Mouse (Mus musculus) hindbrain, embryonic 11.5 days (tissue): ENCODE data around the gene Slc43a1. TPM values are rescaled to one million over a fixed set of nuclear protein-coding genes. Genes with fewer than 3 reads are reported as not detected.

Source experiments
- ATAC-seq: fragments of 200-750 bp; cut with Nextera tagmentation; 2 replicates; pipeline ENCODE4 v1.8.0; 2017; ENCODE audit warnings: mild to moderate bottlenecking, moderate TSS enrichment, moderate library complexity; ENCODE audit not compliant: low FRiP score
- DNase-seq: peaks from one replicate; pipeline ENCODE4 v3.0.0-alpha.2; 2015; ENCODE audit warnings: low spot score
- H3K27ac ChIP-seq: fragments of 300-500 bp; sonication (generic); 2 replicates; pipeline ENCODE4 v1.5.1; 2014; ENCODE audit warnings: mild to moderate bottlenecking, low read depth, low read length
- H3K27me3 ChIP-seq: fragments of 300-500 bp; sonication (generic); 2 replicates; pipeline ENCODE4 v1.6.1; 2014; ENCODE audit warnings: mild to moderate bottlenecking, low read length, moderate library complexity, mixed read lengths; ENCODE audit not compliant: control insufficient read depth, insufficient read depth
- H3K36me3 ChIP-seq: fragments of 300-500 bp; sonication (generic); 2 replicates; pipeline ENCODE4 v1.6.1; 2014; ENCODE audit warnings: mild to moderate bottlenecking, low read length, moderate library complexity, mixed read lengths; ENCODE audit not compliant: control insufficient read depth, insufficient read depth
- H3K4me1 ChIP-seq: fragments of 300-500 bp; sonication (generic); replicated peaks from 2 replicates; pipeline ENCODE4 v1.6.1; 2014; ENCODE audit warnings: low read length, mixed read lengths; ENCODE audit not compliant: control insufficient read depth, insufficient read depth
- H3K4me2 ChIP-seq: fragments of 300-500 bp; sonication (generic); replicated peaks from 2 replicates; pipeline ENCODE4 v1.6.1; 2014; ENCODE audit warnings: mild to moderate bottlenecking, low read depth, low read length
- H3K4me3 ChIP-seq: fragments of 300-500 bp; sonication (generic); 2 replicates; pipeline ENCODE4 v1.5.1; 2014; ENCODE audit warnings: low read depth, low read length
- H3K9ac ChIP-seq: fragments of 300-500 bp; sonication (generic); 2 replicates; pipeline ENCODE4 v1.6.1; 2014; ENCODE audit warnings: low read depth, low read length
- H3K9me3 ChIP-seq: fragments of 300-500 bp; sonication (generic); 2 replicates; pipeline ENCODE4 v1.6.1; 2016; ENCODE audit warnings: low read length; ENCODE audit not compliant: control insufficient read depth
- WGBS: fragments of 180-500 bp; shearing (Covaris S2); extraction: QIAGEN DNeasy Blood & Tissue Kit; methylation state at CpG from one replicate; pipeline ENCODE4 v1.1.7; 2014; 5-methylcytosine and 5-hydroxymethylcytosine counted together
- polyA plus RNA-seq: library from polyadenylated mRNA; unstranded; fragments of >200 nt; fragmentation: Nextera tagmentation; extraction: Ambion mirVana; gene quantifications from 2 replicates; pipeline ENCODE4 v1.2.1, GENCODE M21; 2014

Gene Slc43a1
- polyA plus RNA-seq, 1 experiment from 2014 or later = 14.5 TPM

GRCm38 (mm10) chr2:84822552-84822951, 16.1 kb upstream of the Slc43a1 start, which contains the start of gene Smtnl1:
Gene Smtnl1, minus strand, starts transcription at chr2:84822652.
- ATAC-seq (no peak), DNase-seq (no peak)
- Histone ChIP-seq H3K4me1 (peaks cover 2% of the 10 kb centered on the region), H3K9ac (no peak within 1 kb of the TSS), H3K36me3 (no peaks in the 10 kb centered on the region), H3K27me3 (no peaks in the 10 kb centered on the region), H3K27ac (no peak within 1 kb of the TSS), H3K9me3 (no peaks in the 10 kb centered on the region), H3K4me2 (no peak within 1 kb of the TSS), H3K4me3 (no peak within 1 kb of the TSS)
- WGBS = 72% methylated on average over 13 of the region's 13 CpGs

GRCm38 (mm10) chr2:84823237-84823636, 15.4 kb upstream of the Slc43a1 start:
- no peaks in the 10 kb centered on the region for H3K9me3 ChIP-seq
- H3K4me3 ChIP-seq = no peak overlapping the region
- no peak for DNase-seq
- H3K4me1 ChIP-seq = peaks cover 4% of the 10 kb centered on the region
- H3K36me3 ChIP-seq = no peaks in the 10 kb centered on the region
- 63% methylated on average over 2 of the region's 2 CpGs for WGBS
- no peak overlapping the region for H3K27ac ChIP-seq
- no peaks in the 10 kb centered on the region for H3K27me3 ChIP-seq
- no peak overlapping the region for H3K9ac ChIP-seq
- no peak overlapping the region for H3K4me2 ChIP-seq
- no peak for ATAC-seq

GRCm38 (mm10) chr2:84826488-84827282, 12.0 kb upstream of the Slc43a1 start, which contains the start of gene Timm10:
Gene Timm10, plus strand, starts transcription at chr2:84826997.
- Histone ChIP-seq H3K4me2 (peak within 1 kb of the TSS; percentile 93), H3K9me3 (no peaks in the 10 kb centered on the region), H3K27me3 (no peaks in the 10 kb centered on the region), H3K4me1 (peaks cover 4% of the 10 kb centered on the region), H3K36me3 (no peaks in the 10 kb centered on the region), H3K9ac (peak within 1 kb of the TSS; percentile 69), H3K4me3 (peak within 1 kb of the TSS; percentile 86), H3K27ac (no peak within 1 kb of the TSS)
- DNase-seq (peak; percentile 92), ATAC-seq (peak; percentile 92)
- WGBS = under 1% methylated on average over 34 of the region's 34 CpGs

- no peak overlapping the region for H3K27ac ChIP-seq
- WGBS = 1% methylated on average over 29 of the region's 29 CpGs
- H3K9me3 ChIP-seq = no peaks in the 10 kb centered on the region
These were observed 11.2 kb upstream of the Slc43a1 start for GRCm38 (mm10) chr2:84827283-84827920.

GRCm38 (mm10) chr2:84831666-84832391, 6.8 kb upstream of the Slc43a1 start:
- no peaks in the 10 kb centered on the region for H3K27me3 ChIP-seq
- no peak overlapping the region for H3K4me2 ChIP-seq
- no peak overlapping the region for H3K9ac ChIP-seq
- no peaks in the 10 kb centered on the region for H3K9me3 ChIP-seq
- peaks cover 4% of the 10 kb centered on the region for H3K4me1 ChIP-seq
- DNase-seq (peak; percentile 93), ATAC-seq (peak; percentile 53)
- H3K4me3 ChIP-seq = no peak overlapping the region
- 43% methylated on average over 10 of the region's 10 CpGs for WGBS
- H3K36me3 ChIP-seq = no peaks in the 10 kb centered on the region
- no peak overlapping the region for H3K27ac ChIP-seq

More at GRCm38 (mm10) chr2:84827283-84827920, 11.2 kb upstream of the Slc43a1 start:
- no peak for DNase-seq
- peak overlapping the region; percentile 93 for H3K4me2 ChIP-seq
- H3K4me1 ChIP-seq = peaks cover 4% of the 10 kb centered on the region
- peak overlapping the region; percentile 69 for H3K9ac ChIP-seq
- H3K4me3 ChIP-seq = peak overlapping the region; percentile 86
- no peak; the same call in 1 of the 2 replicates for ATAC-seq
- no peaks in the 10 kb centered on the region for H3K27me3 ChIP-seq
- no peaks in the 10 kb centered on the region for H3K36me3 ChIP-seq

GRCm38 (mm10) chr2:84837107-84837506, 1.5 kb upstream of the Slc43a1 start:
- no peak overlapping the region for H3K4me2 ChIP-seq
- ATAC-seq (no peak), DNase-seq (no peak)
- H3K27ac ChIP-seq = no peak overlapping the region
- peaks cover 15% of the 10 kb centered on the region for H3K27me3 ChIP-seq
- H3K4me1 ChIP-seq = no peaks in the 10 kb centered on the region; the same call in 1 of the 2 replicates
- H3K9ac ChIP-seq = no peak overlapping the region
- H3K9me3 ChIP-seq = no peaks in the 10 kb centered on the region
- 61% methylated on average over 8 of the region's 8 CpGs for WGBS
- no peaks in the 10 kb centered on the region for H3K36me3 ChIP-seq
- H3K4me3 ChIP-seq = no peak overlapping the region

- ATAC-seq = no peak
- Histone ChIP-seq H3K27me3 (peaks cover 15% of the 10 kb centered on the region), H3K4me2 (no peak overlapping the region), H3K27ac (no peak overlapping the region), H3K4me3 (no peak overlapping the region), H3K4me1 (no peaks in the 10 kb centered on the region; the same call in 1 of the 2 replicates), H3K36me3 (no peaks in the 10 kb centered on the region), H3K9ac (no peak overlapping the region), H3K9me3 (no peaks in the 10 kb centered on the region)
- WGBS = 28% methylated on average over 9 of the region's 9 CpGs
- no peak for DNase-seq
These were observed 645 bp upstream of the Slc43a1 start for GRCm38 (mm10) chr2:84837817-84838592.
